Mouse (Mus musculus) macrophage (primary cell): ENCODE data around the gene Grm6. TPM values are rescaled to one million over a fixed set of nuclear protein-coding genes. Genes with fewer than 3 reads are reported as not detected.

Source experiments
- H3K27ac ChIP-seq: fragments of 350-480 bp; formaldehyde crosslinking; 2 replicates; pipeline ENCODE4 v1.9.0; 2021
- H3K36me3 ChIP-seq: fragments of 350-480 bp; formaldehyde crosslinking; 2 replicates; pipeline ENCODE4 v1.9.0; 2021; ENCODE audit errors: inconsistent target
- H3K4me3 ChIP-seq: fragments of 350-480 bp; formaldehyde crosslinking; 2 replicates; pipeline ENCODE4 v1.9.0; 2021; ENCODE audit errors: inconsistent target
- H3K79me2 ChIP-seq: fragments of 350-480 bp; formaldehyde crosslinking; 2 replicates; pipeline ENCODE4 v1.9.0; 2021; ENCODE audit errors: inconsistent target
- WGBS: methylation state at CpG from one replicate; pipeline ENCODE4 v1.1.7; 2026; ENCODE audit warnings: inconsistent platforms; ENCODE audit not compliant: missing documents; 5-methylcytosine and 5-hydroxymethylcytosine counted together
- polyA plus RNA-seq: library from polyadenylated mRNA; stranded (reverse); fragments of 250-400 nt; gene quantifications from 3 replicates; pipeline ENCODE4 v1.2.4, GENCODE M21; 2018; ENCODE audit warnings: inconsistent platforms

Gene Grm6
- polyA plus RNA-seq, 1 experiment from 2014 or later: not detected

DNA sequence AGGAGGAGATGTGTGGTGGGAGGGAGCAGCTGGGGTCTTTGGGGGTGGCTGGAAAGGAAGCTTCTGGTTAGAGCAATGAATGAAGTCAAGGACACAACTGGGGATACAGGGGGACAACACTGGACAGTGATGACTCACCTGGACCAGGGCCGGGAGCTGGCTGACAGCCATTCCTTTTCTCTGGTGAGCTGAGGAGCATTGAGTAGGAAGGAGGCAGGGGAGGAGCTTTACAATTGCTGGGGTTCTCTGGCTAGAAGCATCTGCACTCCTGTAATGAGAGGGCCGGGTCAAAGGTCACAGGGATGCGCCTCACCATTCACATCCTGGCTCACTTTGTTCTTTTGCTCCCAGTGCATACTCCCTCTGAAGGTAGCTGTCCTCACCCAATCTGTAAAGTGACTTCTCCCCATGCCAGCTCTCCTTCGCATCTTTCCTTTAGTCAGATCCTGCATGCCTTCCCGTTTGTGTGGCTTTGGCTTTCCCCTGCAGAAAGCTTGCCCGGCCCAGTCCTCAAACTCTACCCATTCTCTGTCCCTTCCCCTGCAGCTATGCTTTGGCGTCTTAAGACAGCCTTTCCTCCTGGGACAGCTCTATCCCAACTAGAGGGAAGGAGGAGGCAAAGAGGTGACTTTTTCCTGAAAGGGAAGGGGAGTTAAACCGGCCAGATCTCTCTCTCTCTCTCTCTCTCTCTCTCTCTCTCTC is 35.9 kb downstream of the Grm6 start:
- no peaks in the 10 kb centered on the region for H3K36me3 ChIP-seq
- H3K79me2 ChIP-seq: no peaks in the 10 kb centered on the region
- H3K4me3 ChIP-seq: no peak overlapping the region
- WGBS: 81% methylated on average over 7 of the region's 8 CpGs
- no peak overlapping the region for H3K27ac ChIP-seq

GRCm38 (mm10) chr11:50886933-50887293 is 36.4 kb downstream of the Grm6 start:
- H3K79me2 ChIP-seq: no peaks in the 10 kb centered on the region
- no peaks in the 10 kb centered on the region for H3K36me3 ChIP-seq
- no peak overlapping the region for H3K4me3 ChIP-seq
- WGBS: 30% methylated on average over 6 of the region's 10 CpGs
- no peak overlapping the region for H3K27ac ChIP-seq

DNA sequence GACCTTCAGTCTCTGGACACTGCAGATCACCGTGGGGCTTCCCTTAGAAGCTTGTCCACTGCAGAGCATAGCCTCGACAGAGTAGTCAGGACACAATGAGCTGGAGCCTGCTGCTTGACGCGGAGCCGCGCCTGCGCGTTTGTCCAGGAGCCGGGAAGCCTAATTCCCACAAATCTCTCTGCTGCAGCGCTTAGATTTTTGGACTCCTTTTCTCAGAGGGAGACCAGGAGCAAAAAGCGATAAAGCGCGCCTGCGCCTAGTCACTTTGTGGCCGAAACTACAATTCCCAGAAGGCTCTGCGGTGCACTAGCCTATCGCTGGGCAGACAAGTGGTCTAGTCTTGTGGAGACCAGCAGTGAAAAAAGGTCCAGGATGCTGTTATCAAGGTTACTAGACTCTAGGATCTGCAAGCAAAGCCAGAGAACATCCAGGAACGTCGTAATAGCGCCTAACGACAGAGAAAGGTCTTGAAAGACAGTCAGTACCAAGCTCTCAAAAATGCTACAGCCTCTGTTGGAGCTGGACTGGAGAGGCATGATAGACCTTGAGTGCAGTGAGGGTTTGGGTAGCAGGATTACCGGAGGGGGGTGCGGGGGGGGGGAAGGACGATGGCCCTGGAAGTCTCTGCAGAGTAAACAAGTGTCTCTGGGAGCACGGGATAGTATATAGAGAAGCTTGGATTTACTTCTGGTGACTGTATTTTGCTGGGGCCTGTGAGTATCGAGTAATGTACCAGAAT is 37.1 kb downstream of the Grm6 start, which contains the start of gene Zfp454:
Gene Zfp454, minus strand, starts transcription at position 262 of the 739 bp plus-strand sequence.
- whole genome bisulfite sequencing: 14% methylated on average over 26 of the region's 26 CpGs
- Histone ChIP-seq H3K36me3 (no peaks in the 10 kb centered on the region), H3K4me3 (no peak within 1 kb of the TSS), H3K79me2 (no peaks in the 10 kb centered on the region), H3K27ac (no peak within 1 kb of the TSS)

- Histone ChIP-seq H3K36me3 (no peaks in the 10 kb centered on the region), H3K27ac (no peak overlapping the region), H3K79me2 (no peaks in the 10 kb centered on the region), H3K4me3 (no peak overlapping the region)
- 57% methylated on average over 2 of the region's 2 CpGs for whole genome bisulfite sequencing
Observed at GRCm38 (mm10) chr11:50892441-50892840, 42.0 kb downstream of the Grm6 start.

GRCm38 (mm10) chr11:50897359-50897758 is 46.9 kb downstream of the Grm6 start:
- H3K4me3 ChIP-seq: no peak overlapping the region
- 71% methylated on average over 1 of the region's 1 CpGs for WGBS
- no peak overlapping the region for H3K27ac ChIP-seq
- H3K36me3 ChIP-seq: no peaks in the 10 kb centered on the region
- no peaks in the 10 kb centered on the region for H3K79me2 ChIP-seq

DNA sequence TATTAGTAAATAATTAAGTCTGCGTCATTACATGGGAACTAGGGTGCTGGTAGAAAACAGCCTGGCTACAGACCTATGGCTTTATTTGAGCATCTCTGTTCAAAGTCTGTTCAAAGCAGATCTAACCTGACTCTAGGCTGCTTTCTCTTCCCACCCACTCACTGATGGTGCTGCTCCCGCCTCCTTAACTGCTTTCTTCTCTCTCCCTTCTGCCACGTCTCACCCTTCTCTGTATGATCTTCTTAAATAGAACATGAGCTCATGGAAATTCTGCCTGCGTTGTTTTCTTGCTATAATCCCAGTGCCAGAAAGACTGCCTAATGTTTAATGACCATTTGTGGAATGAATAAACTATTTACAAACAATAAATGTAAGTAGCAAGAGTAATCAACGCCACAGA is 57.7 kb downstream of the Grm6 start:
- WGBS: 93% methylated on average over 5 of the region's 5 CpGs

GRCm38 (mm10) chr11:50913301-50913700 is 62.8 kb downstream of the Grm6 start:
- Histone ChIP-seq H3K4me3 (no peak overlapping the region), H3K79me2 (no peaks in the 10 kb centered on the region), H3K36me3 (no peaks in the 10 kb centered on the region), H3K27ac (no peak overlapping the region)
- WGBS: 93% methylated on average over 1 of the region's 1 CpGs

More for the DNA sequence above, 57.7 kb downstream of the Grm6 start:
- no peaks in the 10 kb centered on the region for H3K36me3 ChIP-seq
- H3K4me3 ChIP-seq: no peak overlapping the region
- no peaks in the 10 kb centered on the region for H3K79me2 ChIP-seq
- no peak overlapping the region for H3K27ac ChIP-seq

GRCm38 (mm10) chr11:50914461-50914860 is 64.0 kb downstream of the Grm6 start:
- Histone ChIP-seq H3K27ac (no peak overlapping the region), H3K4me3 (no peak overlapping the region), H3K36me3 (no peaks in the 10 kb centered on the region), H3K79me2 (no peaks in the 10 kb centered on the region)
- 90% methylated on average over 3 of the region's 3 CpGs for WGBS

Other genes with a start within 250 kb of the Grm6 start
- not detected in 3 replicates for gene Adamts2, start 248.6 kb upstream of the Grm6 start, polyA plus RNA-seq
- gene Zfp354c, start 23.0 kb upstream of the Grm6 start, polyA plus RNA-seq: 0.09 to 0.16 TPM in 2 of 3 replicates, not detected in the other
- not detected in 3 replicates for gene Zfp879, start 9.1 kb upstream of the Grm6 start, polyA plus RNA-seq
- gene Zfp454, start 37.0 kb downstream of the Grm6 start, polyA plus RNA-seq: not detected in 3 replicates
- 0.23 to 0.42 TPM (median 0.36 TPM) in 3 replicates for gene Zfp2, start 65.5 kb downstream of the Grm6 start, polyA plus RNA-seq
- gene Zfp354b, start 80.9 kb downstream of the Grm6 start, polyA plus RNA-seq: not detected in 3 replicates
- not detected in 3 replicates for gene 4933414I15Rik, start 93.1 kb downstream of the Grm6 start, polyA plus RNA-seq
- not detected in 3 replicates for gene Prop1, start 103.1 kb downstream of the Grm6 start, polyA plus RNA-seq
- not detected in 3 replicates for gene Olfr1378, start 115.8 kb downstream of the Grm6 start, polyA plus RNA-seq
- not detected in 3 replicates for gene Olfr1377, start 131.3 kb downstream of the Grm6 start, polyA plus RNA-seq
- not detected in 3 replicates for gene Olfr51, start 152.9 kb downstream of the Grm6 start, polyA plus RNA-seq
- gene Olfr54, start 163.6 kb downstream of the Grm6 start, polyA plus RNA-seq: not detected in 3 replicates
- not detected in 3 replicates for gene Olfr1375, start 197.4 kb downstream of the Grm6 start, polyA plus RNA-seq
- 0.07 TPM in 1 of 3 replicates, not detected in the others for gene Zfp354a, start 208.6 kb downstream of the Grm6 start, polyA plus RNA-seq